Mouse (Mus musculus): ENCODE measurements around the gene Rragb. TPM values are rescaled to one million over a fixed set of nuclear protein-coding genes. Genes with fewer than 3 reads are reported as not detected.
"Not testable (repeated sequence)": the region's sequence is repeated elsewhere in the genome, so short reads cannot be mapped to it uniquely, and the experiment has no call there.

Gene Rragb
- total and polyA plus RNA-seq, 2 experiments from 2014 or later: 8.5 to 67.0 TPM

DNA sequence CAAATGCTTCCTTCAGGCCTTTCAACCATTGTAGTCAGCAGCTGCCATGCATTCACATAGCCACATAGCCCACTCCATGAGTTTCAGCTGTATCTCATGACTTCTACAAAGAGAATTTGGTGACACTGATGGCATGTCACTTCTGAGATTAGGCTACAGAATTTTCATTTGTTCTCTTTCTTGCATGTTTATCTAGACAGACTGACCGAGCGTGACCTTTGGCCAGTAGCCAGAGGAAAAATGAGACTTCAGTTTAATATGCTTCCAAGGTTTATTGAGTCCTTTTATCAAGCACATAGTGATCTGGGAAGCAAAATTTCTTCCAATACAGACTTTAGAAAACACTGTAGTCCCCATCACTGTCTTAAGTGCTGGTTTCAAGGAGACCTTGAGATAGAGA, 42.4 kb downstream of the Rragb start:
- ATAC-seq: no peak
- H3K9me3 ChIP-seq (ENCODE audit: low read length): no peaks in the 10 kb centered on the region
- H3K9ac ChIP-seq: no peak overlapping the region
- TF ChIP-seq CTCF (IDR thresholded peaks at IDR 0.05; ENCODE audit: low read depth): no peak
- H3K4me2 ChIP-seq (ENCODE audit: low read depth): no peak overlapping the region
- DNase-seq: no peak
- 87% methylated on average over 2 of the region's 2 CpGs for whole genome bisulfite sequencing
- no peak overlapping the region for H3K4me3 ChIP-seq (ENCODE audit: low read depth, low read length)
- H3K27me3 ChIP-seq (ENCODE audit: insufficient read depth, low read length): no peaks in the 10 kb centered on the region
- H3K36me3 ChIP-seq (ENCODE audit: insufficient read depth): no peaks in the 10 kb centered on the region
- H3K27ac ChIP-seq (ENCODE audit: low read depth, low read length): no peak overlapping the region
- no peaks in the 10 kb centered on the region for H3K4me1 ChIP-seq (ENCODE audit: insufficient read depth)

DNA sequence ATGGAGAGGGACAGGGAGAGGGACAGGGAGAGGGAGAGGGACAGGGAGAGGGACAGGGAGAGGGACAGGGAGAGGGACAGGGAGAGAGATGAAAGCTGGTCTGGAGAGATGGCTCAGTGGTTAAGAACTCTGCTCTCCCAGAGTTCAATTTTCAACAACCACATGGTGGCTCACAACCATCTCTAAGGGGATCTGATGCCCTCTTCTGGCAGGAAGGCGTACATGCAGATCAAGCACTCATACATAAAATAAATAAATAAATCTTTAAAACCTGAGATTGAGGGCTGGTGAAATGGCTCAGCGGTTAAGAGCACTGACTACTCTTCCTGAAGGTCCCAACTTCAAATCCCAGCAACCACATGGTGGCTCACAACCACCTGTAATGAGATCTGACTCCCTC, 59.4 kb downstream of the Rragb start:
- H3K4me1 ChIP-seq (ENCODE audit: insufficient read depth); ATAC-seq; H3K9ac ChIP-seq; DNase-seq; H3K27ac ChIP-seq (ENCODE audit: low read depth, low read length); H3K4me3 ChIP-seq (ENCODE audit: low read depth, low read length); H3K4me2 ChIP-seq (ENCODE audit: low read depth); H3K9me3 ChIP-seq (ENCODE audit: low read length); H3K36me3 ChIP-seq (ENCODE audit: insufficient read depth); H3K27me3 ChIP-seq (ENCODE audit: insufficient read depth, low read length): not testable (repeated sequence)
- WGBS: 79% methylated on average over 2 of the region's 2 CpGs

DNA sequence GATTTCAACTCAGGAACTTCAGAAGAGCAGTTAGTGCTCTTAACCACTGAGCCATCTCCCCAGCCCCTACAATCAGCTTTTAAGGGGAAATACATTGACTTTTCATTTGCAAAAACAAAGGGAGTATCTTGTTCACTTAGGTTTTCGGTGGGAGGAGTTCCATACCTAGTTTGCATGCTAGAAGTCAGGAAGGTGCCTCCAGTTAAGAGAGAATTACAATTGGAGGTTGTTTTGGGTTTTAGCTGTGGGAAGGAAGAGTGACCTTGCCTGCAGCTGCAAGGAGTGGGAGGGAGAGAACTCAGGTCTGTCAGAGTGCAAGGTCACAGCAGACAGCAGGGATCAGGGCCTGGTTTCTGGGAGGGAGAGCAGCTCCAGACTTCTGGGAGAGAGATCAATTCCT, 71.3 kb downstream of the Rragb start:
- H3K9me3 ChIP-seq (ENCODE audit: low read length): no peaks in the 10 kb centered on the region
- no peaks in the 10 kb centered on the region for H3K4me1 ChIP-seq (ENCODE audit: insufficient read depth)
- H3K9ac ChIP-seq: no peak overlapping the region
- H3K36me3 ChIP-seq (ENCODE audit: insufficient read depth): no peaks in the 10 kb centered on the region
- no peak overlapping the region for H3K4me3 ChIP-seq (ENCODE audit: low read depth, low read length)
- H3K27me3 ChIP-seq (ENCODE audit: insufficient read depth, low read length): no peaks in the 10 kb centered on the region
- WGBS: 72% methylated on average over 1 of the region's 1 CpGs
- DNase-seq (no peak), ATAC-seq (no peak)
- no peak overlapping the region for H3K4me2 ChIP-seq (ENCODE audit: low read depth)
- no peak for TF ChIP-seq CTCF (IDR thresholded peaks at IDR 0.05; ENCODE audit: low read depth)
- no peak overlapping the region for H3K27ac ChIP-seq (ENCODE audit: low read depth, low read length)

Other genes starting within 250 kb of the Rragb start
- 2.9 and 6.4 TPM in 2 replicates for gene Usp51, start 133.5 kb upstream of the Rragb start, total RNA-seq (2014; rRNA removed)
- gene Usp51, start 133.5 kb upstream of the Rragb start, polyA plus RNA-seq (2015; fragmentation: Nextera tagmentation; extraction: Ambion mirVana): 1.4 and 2.0 TPM in 2 replicates
- 93.6 and 97.1 TPM in 2 replicates for gene Mageh1, start 102.4 kb upstream of the Rragb start, total RNA-seq (2014; rRNA removed)
- gene Mageh1, start 102.4 kb upstream of the Rragb start, polyA plus RNA-seq (2015; fragmentation: Nextera tagmentation; extraction: Ambion mirVana): 125 and 131 TPM in 2 replicates
- gene Foxr2, start 21.2 kb upstream of the Rragb start, total RNA-seq (2014; rRNA removed): 1.1 and 2.3 TPM in 2 replicates
- 0.68 and 1.1 TPM in 2 replicates for gene Foxr2, start 21.2 kb upstream of the Rragb start, polyA plus RNA-seq (2015; fragmentation: Nextera tagmentation; extraction: Ambion mirVana)
- 20.2 and 24.3 TPM in 2 replicates for gene Klf8, start 97.5 kb downstream of the Rragb start, total RNA-seq (2014; rRNA removed)
- gene Klf8, start 97.5 kb downstream of the Rragb start, polyA plus RNA-seq (2015; fragmentation: Nextera tagmentation; extraction: Ambion mirVana): 4.8 and 6.4 TPM in 2 replicates

All from forebrain, postnatal 0 days (tissue).